Comparison of ENCODE assay signal across 10 mouse cellular contexts in the genomic region with DNA sequence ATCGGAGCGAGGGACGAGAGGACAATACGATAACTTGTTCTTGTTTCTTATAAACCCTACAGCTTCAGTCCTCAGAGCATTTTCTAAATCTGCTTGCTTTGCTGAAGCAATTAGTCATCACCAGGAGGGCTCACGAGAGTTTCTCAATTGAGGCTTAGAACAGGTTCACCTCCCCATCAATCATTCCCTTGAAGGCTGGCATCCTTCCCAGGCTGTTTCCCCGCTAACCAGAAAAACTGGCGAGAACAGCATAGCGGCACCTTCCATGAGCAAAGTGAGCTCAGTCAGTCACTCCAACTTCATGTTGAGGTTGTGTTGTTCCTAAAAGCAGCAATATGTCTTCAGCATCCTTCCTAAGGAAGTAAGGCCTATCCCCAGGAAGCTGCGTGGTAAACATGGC.
A peak's percentile ranks its signal among the peaks of the same experiment; 100 is the strongest.
DNase-seq lines count a peak whose midpoint lies in the region; ATAC-seq and TF ChIP-seq lines count a peak whose summit lies in the region.
"Had no signal": no experiment of that assay in that cellular context is flagged by ENCODE, and none has a peak within 500 bp of the region (broad histone marks: within the 10 kb centered on the region; RNA-seq: fewer than 3 reads in every experiment).

No protein-coding gene starts in this region.

- 61% methylated on average over 9 of the region's 9 CpGs for WGBS in forebrain, embryonic 13.5 days
- WGBS in forebrain, embryonic 10.5 days: 90% methylated on average over 9 of the region's 9 CpGs
- WGBS in neural tube, embryonic 11.5 days: 75% methylated on average over 9 of the region's 9 CpGs
- 29% methylated on average over 9 of the region's 9 CpGs for WGBS in hindbrain, postnatal 0 days

- H3K27ac ChIP-seq in forebrain, embryonic 13.5 days: no peak overlapping the region
- H3K27ac ChIP-seq in forebrain, embryonic 10.5 days: no peak overlapping the region
- no peak overlapping the region for H3K27ac ChIP-seq in neural tube, embryonic 11.5 days (ENCODE audit: low read depth, low read length)
- no peak overlapping the region for H3K27ac ChIP-seq in hindbrain, postnatal 0 days
- H3K27ac ChIP-seq in left cerebral cortex, adult 2 months: no peak overlapping the region

- no peak for DNase-seq in forebrain, embryonic 10.5 days (ENCODE audit: extremely low spot score, low spot score)
- DNase-seq in neural tube, embryonic 11.5 days (ENCODE audit: low spot score): peak; percentile 15
- no peak for DNase-seq in neural tube, embryonic 10.5 days (ENCODE audit: extremely low spot score, low spot score)
- DNase-seq in hindbrain, postnatal 0 days (ENCODE audit: low spot score): peak; percentile 72
- peak; percentile 46 for DNase-seq in urinary bladder, postnatal 25 days (ENCODE audit: low spot score)
- no peak for DNase-seq in left cerebral cortex, adult 2 months (ENCODE audit: extremely low spot score in 1 of 2, low spot score in 2 of 2)
- no peak for DNase-seq in yolk sac, embryonic 10.5 days (ENCODE audit: low spot score)
- DNase-seq: retina, postnatal 1 day; thymus, postnatal 25 days had no signal

- H3K9me3 ChIP-seq in forebrain, embryonic 13.5 days (replicated peaks): no peaks in the 10 kb centered on the region
- H3K9me3 ChIP-seq in forebrain, embryonic 10.5 days: no peaks in the 10 kb centered on the region
- H3K9me3 ChIP-seq in neural tube, embryonic 11.5 days (ENCODE audit: control insufficient read depth, low read length): no peaks in the 10 kb centered on the region
- no peaks in the 10 kb centered on the region for H3K9me3 ChIP-seq in hindbrain, postnatal 0 days (ENCODE audit: low read length)

- ATAC-seq in forebrain, embryonic 13.5 days: peak; percentile 70
- ATAC-seq in neural tube, embryonic 11.5 days (ENCODE audit: insufficient read depth, low FRiP score, low TSS enrichment): no peak
- ATAC-seq in hindbrain, postnatal 0 days: 0 out of 2 replicates have a peak, but pooled peaks have one; percentile 59

- intact Hi-C loops in left cerebral cortex, adult 2 months (cut with DNase I): no loop called here

- H3K9ac ChIP-seq in forebrain, embryonic 13.5 days: no peak overlapping the region
- no peak overlapping the region for H3K9ac ChIP-seq in neural tube, embryonic 11.5 days (ENCODE audit: low read length)
- H3K9ac ChIP-seq in hindbrain, postnatal 0 days (replicated peaks; ENCODE audit: low read length): no peak overlapping the region

- H3K4me2 ChIP-seq in forebrain, embryonic 13.5 days: no peak overlapping the region
- no peak overlapping the region for H3K4me2 ChIP-seq in neural tube, embryonic 11.5 days (ENCODE audit: low read depth)
- H3K4me2 ChIP-seq in hindbrain, postnatal 0 days (ENCODE audit: low read depth, low read length): no peak overlapping the region

- no peak overlapping the region for H3K4me3 ChIP-seq in forebrain, embryonic 13.5 days
- no peak overlapping the region for H3K4me3 ChIP-seq in forebrain, embryonic 10.5 days
- no peak overlapping the region for H3K4me3 ChIP-seq in neural tube, embryonic 11.5 days (ENCODE audit: low read depth, low read length)
- H3K4me3 ChIP-seq in hindbrain, postnatal 0 days (ENCODE audit: low read length): no peak overlapping the region
- no peak overlapping the region for H3K4me3 ChIP-seq in left cerebral cortex, adult 2 months

- TF ChIP-seq CTCF in hindbrain, postnatal 0 days (IDR thresholded peaks at IDR 0.05; ENCODE audit: low read depth): no peak
- no peak for TF ChIP-seq CTCF in left cerebral cortex, adult 2 months (IDR thresholded peaks at IDR 0.05)

- no peaks in the 10 kb centered on the region for H3K27me3 ChIP-seq in forebrain, embryonic 13.5 days
- no peaks in the 10 kb centered on the region for H3K27me3 ChIP-seq in forebrain, embryonic 10.5 days (ENCODE audit: poor library complexity, severe bottlenecking)
- H3K27me3 ChIP-seq in neural tube, embryonic 11.5 days (ENCODE audit: control insufficient read depth, insufficient read depth, low read length): no peaks in the 10 kb centered on the region
- no peaks in the 10 kb centered on the region for H3K27me3 ChIP-seq in hindbrain, postnatal 0 days (ENCODE audit: insufficient read depth, low read length)

- H3K36me3 ChIP-seq in forebrain, embryonic 13.5 days (ENCODE audit: poor library complexity, severe bottlenecking): no peaks in the 10 kb centered on the region
- H3K36me3 ChIP-seq in forebrain, embryonic 10.5 days (replicated peaks): no peaks in the 10 kb centered on the region
- H3K36me3 ChIP-seq in neural tube, embryonic 11.5 days (ENCODE audit: control insufficient read depth, insufficient read depth, low read length): no peaks in the 10 kb centered on the region
- H3K36me3 ChIP-seq in hindbrain, postnatal 0 days (ENCODE audit: insufficient read depth, low read length): no peaks in the 10 kb centered on the region

- no peaks in the 10 kb centered on the region for H3K4me1 ChIP-seq in forebrain, embryonic 13.5 days
- H3K4me1 ChIP-seq in forebrain, embryonic 10.5 days: 0 out of 2 replicates have a peak, but pooled peaks cover 2% of the 10 kb centered on the region
- no peaks in the 10 kb centered on the region for H3K4me1 ChIP-seq in neural tube, embryonic 11.5 days (ENCODE audit: control insufficient read depth, insufficient read depth, low read length)
- H3K4me1 ChIP-seq in hindbrain, postnatal 0 days (ENCODE audit: insufficient read depth, low read length): no peaks in the 10 kb centered on the region; the same call in 1 of the 2 replicates

Comparison
In these comparisons a context has a peak if more than half of its experiments do, and no peak if none do; other contexts are left out.
1. DNase-seq: peak in neural tube, embryonic 11.5 days (single experiment), hindbrain, postnatal 0 days (single experiment) and urinary bladder, postnatal 25 days (single experiment); none in forebrain, embryonic 10.5 days (single experiment), neural tube, embryonic 10.5 days (single experiment), left cerebral cortex, adult 2 months (0 of 2) and yolk sac, embryonic 10.5 days (single experiment).